Mouse (Mus musculus): ENCODE measurements around the gene Shb.
A peak's percentile ranks its signal among the peaks of the same experiment; 100 is the strongest.

Shb gene

DNA sequence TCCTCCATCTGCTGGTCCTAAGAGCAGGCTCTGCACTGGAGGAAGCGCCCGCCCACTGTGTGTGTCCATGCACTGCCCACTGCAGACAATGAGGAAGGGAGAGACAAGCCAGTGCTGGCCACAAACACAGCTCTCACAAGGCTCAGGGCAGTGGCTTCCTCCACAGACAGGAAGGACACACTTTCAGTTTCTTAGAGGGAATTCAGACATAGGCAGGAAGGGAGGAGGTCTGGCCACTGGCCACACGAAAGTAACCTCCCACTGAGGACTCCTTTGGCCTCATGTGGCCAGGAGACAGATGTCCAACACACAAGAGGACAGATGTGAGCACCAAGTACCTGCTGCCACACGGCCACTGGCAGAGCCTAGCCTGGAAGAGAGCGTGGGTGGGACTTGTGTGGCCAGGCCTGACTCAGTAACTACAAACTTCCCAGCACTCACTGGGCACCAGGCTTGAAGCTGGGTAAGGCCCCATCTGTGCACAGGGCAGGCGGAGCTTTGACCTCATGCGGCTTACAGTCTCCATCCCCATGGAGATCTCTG, 79.6 kb downstream of the Shb start:
- peak; percentile 26 to 49 for DNase-seq (ENCODE audit: low spot score in 2 of 2)

DNA sequence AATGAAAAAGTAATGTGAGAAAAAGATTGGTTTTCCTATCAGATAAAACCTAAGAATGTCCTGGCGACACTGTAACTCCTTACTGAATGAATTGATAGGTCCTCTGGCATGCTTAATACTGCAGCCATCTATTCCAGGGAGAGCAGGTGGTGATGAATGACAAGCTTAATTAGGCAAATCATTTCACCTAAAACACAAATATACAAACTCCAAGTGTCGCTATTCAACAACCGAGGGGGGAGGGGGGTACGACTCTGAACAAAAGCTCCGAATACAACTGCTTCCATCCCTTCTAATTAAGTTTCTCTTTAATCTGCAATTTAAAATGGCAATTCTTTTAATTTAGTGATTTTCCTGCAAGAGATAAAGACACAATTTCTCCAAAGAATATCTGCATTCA, 83.3 kb downstream of the Shb start:
- DNase-seq (ENCODE audit: low spot score in 2 of 2) = no peak

DNA sequence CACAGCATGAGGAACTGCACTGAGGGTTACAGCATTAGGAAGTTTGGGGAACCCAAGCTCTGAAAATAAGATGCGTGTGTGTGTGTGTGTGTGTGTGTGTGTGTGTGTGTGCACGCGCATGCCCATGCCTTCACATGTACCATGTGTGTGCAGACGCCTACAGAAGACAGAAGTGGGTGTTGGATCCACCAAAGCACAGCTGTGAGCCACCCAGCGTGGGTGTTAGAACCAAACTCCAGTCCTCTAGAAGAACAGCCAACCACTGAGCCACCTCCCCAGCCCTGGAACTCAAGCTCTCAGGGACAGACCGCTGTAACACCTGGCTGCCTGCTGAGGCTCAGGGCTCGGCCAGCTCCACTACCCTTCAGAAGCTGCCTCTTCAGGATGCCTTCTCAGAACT, 83.8 kb downstream of the Shb start:
- DNase-seq (ENCODE audit: low spot score in 2 of 2) = no peak

DNA sequence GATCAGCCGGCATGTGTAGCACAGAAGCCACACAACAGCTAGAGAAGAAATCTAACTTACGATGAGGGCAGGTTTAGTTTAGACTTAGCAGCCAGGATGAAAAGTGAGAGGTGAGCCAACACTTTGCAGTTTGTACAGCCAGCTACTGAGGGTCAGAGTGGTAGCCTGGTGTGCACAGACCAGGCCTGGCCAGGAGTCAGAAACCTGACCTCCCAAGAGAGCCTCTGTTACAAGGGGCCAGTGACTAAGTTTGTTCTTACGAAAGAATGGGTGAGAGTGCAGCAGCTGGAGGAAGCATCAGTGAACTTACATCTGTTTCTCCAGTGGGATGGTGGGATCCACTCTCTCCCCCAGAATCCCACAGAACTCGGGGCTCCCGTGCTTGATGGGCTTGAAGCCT, 85.1 kb downstream of the Shb start:
- DNase-seq (ENCODE audit: low spot score in 2 of 2) = peak in 1 of 2 experiments; percentile 56

DNA sequence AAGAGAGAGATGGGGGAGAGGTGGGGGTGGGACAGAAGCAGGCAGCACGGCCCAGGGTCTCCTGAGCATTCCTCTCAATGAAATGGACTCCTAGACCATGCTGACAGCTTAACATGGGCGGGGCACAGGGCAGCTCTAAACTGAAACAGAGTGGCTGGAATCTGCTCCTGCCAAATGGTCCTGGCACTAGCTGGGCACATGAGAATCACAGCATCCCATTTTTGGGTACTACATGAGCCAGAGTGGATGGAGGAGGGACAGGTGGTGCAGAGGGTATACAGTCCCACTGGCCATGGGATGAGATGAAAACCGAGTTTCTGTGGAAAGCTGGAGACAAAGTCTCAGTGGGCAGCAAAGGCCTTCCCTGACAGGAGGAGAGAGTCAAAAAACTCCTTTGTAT, 87.0 kb downstream of the Shb start:
- no peak for DNase-seq (ENCODE audit: low spot score in 2 of 2)

DNA sequence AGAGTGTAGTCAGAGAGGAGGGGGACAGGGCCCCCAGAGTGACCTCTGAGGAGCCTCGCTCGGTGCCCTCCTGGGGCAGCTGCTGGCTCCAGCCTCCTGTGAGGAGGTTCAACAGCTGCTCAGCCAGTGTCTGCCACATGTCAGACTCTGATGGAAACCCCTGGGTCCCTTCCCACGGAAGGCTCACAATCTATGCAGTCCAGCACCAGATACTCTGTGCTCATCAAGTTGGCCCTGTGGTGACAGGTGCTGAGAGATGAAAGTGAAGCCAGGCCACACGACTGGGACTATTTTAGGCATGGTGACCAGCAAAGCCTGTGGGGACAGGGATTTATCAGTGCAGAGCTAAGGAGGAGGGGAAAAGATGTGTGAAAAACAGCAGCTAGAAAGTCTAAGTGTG, 87.5 kb downstream of the Shb start:
- DNase-seq (ENCODE audit: low spot score in 2 of 2) = no peak

DNA sequence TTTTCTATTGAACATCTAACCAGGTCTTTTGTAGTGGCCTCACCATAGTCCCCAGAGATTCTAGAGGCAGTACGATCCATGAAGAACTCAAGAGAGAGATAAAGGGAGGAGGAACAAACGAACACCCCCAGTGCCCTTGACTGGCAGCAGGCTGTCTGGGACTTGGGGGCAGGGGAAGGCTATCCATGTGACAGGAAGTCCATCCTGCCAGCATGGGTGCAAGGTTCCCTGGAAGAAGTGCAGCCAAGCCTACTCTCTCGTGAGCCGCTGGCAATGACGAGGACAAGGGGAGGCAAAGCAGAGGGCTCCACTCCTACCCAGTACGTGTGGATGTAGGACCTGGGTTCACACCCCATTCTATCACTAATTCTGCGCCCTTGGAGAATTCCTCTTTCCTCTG, 88.6 kb downstream of the Shb start:
- no peak for DNase-seq (ENCODE audit: low spot score in 2 of 2)

DNA sequence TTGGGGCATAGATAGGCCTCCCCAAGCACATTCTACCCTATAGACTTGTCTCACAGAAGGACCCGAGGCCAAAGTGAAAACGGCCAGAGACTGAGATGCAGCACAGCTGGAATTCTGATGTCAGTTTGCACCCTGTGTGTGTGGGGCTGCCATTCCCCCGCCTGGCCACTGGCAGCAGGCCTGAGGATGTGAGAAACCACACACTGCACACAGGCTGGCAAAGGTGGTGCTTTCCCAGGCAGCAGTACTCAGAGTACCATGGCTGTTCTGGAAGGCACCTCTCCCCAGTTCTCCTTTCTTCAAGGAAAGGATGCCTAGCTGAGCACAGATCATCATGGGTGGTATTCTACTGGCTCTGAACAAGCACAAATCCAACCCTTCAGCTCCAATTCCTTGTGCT, 90.0 kb downstream of the Shb start:
- DNase-seq (ENCODE audit: low spot score in 2 of 2) = no peak

DNA sequence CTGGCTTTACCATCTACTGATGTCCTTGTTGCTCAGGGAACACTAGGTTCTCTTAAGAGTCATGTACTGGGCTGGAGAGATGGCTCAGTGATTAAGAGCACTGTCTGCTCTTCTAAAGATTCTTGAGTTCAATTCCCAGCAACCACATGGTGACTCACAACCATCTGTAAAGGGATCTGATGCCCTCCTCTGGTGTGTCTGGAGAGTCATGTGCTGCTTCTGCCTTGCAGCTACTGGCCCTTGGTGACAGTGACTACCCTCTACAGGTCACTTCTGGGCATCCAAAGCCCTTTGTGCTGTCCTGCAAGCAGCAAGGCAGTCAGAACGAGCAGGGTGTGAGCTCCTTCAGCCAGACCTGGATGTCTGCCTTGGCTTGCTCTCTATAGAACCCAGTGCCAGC, 90.5 kb downstream of the Shb start:
- no peak for DNase-seq (ENCODE audit: low spot score in 2 of 2)

DNA sequence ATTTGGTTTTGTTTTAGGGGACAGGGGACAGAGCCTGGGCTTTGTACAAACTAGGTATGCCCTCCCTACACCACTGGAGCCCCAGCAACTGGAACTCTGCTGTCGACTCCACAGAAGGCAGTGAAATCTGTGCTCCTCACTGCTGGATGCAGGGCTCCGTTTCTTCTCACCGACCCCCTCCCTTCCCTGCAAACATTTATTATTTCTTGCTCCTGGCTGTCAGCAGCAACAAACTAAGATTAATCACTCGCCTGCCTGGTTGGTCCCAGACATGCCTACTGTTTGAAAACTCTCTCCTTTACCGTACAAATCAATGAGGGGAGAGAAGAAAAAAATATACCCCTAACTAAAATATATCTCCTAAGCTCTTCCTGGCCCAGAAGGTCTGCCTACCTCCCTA, 93.0 kb downstream of the Shb start:
- DNase-seq (ENCODE audit: low spot score in 2 of 2) = no peak

DNA sequence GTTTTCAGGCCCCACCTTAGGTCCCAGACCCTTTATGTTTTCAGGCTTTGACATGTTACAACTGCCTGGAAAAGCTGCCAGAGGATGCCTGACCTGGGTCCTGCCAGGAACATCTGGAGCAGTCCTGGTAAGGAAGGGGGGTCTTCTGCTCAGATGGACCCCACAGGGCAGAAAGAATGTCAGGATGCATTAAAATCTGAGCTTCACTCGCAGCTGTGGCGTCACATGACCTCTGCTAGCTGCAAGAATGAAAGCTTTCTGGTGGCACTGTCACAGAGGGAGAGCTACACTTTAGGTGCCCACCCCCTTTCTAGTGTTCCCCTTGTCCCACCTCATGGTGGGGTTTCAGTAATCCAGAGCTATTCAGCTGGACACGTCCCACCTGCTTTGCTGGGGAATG, 95.3 kb downstream of the Shb start:
- DNase-seq (ENCODE audit: low spot score in 2 of 2) = no peak

DNA sequence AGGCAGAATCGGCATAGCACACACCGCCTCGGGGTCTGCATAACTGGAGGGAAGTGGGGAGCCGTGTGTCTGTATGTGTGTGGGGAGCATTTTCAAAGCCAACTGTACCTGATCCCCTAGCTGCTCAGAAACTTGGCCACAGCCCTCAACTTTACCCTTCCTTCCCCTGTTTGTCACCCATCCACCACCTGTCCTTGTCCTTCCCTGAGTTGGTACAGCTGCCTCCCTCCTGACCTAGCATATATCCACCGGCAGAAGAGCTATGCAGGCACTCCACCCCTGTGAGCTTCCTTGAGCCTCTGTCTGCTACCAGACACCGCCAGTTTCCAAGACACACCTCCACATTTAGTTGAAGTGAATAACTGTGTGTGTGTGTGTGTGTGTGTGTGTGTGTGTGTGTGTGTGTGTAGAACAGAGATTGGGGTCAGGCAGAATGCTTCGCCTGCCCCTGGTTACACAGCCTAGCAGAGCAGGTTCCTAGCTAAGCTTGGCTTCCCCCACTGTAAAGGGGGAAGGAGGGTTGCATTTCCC, 95.8 kb downstream of the Shb start:
- no peak for DNase-seq (ENCODE audit: low spot score in 2 of 2)

DNA sequence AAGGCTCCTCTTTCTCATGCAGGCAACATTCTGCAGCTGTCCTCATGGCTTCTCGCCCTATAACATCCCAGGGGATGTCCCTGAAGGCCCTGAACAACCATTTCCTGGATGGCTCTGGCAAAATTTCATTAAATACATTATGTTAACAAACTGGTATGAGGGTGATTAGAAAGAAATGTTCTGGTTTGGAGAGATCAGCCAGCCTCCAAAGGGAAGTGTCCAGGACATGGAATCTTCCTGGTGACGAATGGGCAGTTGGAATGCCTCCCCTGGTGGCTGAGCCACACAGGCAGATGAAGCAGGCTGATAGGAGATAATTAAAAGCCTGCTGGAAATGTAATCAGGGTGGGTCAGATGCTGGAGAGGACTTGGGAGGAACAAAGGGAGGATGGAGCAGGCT, 96.4 kb downstream of the Shb start:
- no peak for DNase-seq (ENCODE audit: low spot score in 2 of 2)

DNA sequence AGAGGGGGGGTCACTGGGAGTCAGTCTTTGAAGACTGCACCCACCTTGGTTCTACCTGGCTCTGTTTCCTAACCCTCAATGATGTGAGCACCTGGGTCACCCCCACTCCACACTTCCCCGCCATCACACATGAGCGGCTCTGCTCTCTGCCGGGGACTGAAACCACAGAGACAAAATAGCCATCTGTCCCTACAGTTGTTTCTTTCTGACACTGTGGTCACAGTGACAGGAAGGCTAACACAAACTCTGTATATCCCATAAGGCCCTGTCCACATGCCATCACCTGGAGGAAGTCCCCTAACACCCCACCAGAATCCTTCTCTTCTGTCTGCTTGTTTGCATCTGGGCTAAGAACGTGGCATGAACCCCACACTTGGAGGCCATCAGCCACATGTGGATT, 97.6 kb downstream of the Shb start:
- DNase-seq (ENCODE audit: low spot score in 2 of 2) = no peak

DNA sequence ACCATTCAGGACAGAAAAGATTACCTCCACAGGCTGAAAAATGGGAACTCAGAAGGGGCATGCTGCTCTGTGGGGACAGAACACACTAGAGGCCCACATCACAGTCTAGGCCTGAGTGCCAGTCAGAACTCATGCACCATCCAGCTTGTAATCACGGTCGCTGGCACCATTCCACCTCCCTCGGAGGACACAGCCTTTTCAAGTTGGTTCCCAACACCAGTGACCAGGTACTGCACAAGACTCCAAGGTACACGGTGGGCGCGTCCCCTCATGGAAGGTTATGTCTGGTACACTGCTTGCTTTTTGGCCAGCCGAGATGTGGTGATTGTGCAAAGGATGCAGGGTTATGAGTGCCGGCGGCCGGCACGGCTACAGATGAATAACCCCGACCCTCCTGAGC, 98.2 kb downstream of the Shb start:
- no peak for DNase-seq (ENCODE audit: low spot score in 2 of 2)

DNA sequence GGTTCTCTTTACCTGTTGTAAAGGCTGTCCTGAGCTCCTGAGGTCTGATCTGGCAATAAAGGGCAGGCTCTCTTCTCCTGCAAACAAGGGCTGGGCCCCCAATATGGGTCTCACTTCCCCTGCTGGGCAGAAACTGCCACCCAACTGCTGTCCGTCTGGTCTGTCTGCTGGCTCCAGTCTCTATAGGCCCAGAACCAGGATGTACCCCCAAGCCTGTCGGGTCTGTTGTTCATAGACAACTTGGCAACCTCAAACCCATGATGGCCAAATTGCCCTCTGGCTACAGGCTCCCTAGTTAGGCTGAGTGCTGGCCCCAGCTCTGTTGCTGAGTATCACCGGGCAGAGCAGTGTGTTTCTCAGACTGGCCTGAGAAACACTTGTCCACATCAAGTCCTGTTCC, 100.5 kb downstream of the Shb start:
- DNase-seq (ENCODE audit: low spot score in 2 of 2) = no peak

DNA sequence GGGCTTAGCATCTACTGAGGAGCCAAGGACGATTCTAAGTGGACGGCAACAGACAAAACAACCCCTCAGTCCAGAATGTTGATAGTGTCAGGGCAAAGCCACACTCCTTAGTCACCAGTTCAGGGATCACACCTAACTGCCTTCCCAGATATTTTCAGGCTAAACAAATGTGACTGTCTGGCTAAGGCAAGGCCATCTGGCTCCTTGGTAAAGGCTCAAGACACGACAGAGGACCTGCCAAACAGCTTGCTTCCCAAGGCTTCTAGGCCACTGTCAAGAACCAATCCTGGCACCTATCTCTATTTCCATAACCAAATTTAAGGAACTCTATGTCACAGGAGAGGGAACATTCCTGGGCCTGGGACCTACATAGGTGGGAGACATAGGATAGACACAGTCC, 101.0 kb downstream of the Shb start:
- no peak for DNase-seq (ENCODE audit: low spot score in 2 of 2)

DNA sequence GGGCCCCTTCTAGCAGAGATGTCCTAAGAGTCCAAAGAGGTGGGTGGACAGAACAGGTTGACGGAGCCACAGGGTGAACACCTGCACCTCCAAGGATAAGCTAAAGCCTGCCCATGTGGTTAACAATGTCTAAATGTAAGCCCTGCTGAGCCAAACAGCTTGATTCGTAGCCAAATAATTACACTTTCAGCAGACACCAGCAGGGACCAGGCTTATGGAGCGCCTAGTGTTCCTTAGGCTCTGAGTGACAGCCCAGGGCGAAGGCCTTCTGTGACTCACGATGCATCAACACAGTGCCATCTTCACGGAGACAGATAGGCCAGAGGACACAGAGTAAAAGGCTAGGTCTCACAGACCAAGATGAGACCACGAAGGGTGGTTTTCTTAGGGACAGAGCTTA, 102.8 kb downstream of the Shb start:
- no peak for DNase-seq (ENCODE audit: low spot score in 2 of 2)

DNA sequence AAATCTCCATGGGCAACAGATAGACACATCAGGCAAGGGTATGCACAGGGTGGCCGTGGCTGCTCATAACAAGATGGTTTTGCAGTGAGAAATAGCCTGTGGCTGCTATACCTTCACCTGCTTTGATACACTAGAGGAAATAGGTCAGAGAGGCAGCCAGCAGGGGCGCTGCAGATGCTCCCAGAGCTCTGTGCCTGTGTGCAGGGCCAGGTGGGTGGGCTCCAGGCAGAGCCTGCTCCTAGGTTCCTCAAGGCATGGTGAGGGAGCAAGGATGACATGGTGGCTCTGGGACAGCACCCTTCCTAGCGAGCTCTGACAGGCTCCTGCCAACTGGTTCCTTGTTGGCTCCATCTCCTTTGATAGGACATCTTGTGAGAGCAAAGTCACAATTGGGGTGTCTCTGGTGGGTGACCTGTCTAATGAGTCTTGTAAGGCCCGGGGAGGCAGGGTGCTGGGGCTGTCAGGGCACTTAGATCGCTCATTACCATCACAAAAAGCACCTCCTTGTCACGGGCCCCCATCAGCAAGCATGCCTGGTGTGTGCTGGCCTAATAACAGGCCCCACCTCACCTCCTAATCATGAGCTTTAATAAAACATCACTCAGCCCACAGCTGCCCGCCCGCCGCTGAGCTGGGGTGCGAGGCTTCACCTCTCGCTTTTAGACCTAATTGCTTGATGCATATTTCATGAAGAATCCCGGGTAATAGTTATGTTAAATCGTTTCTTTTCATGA, 105.4 kb downstream of the Shb start:
- DNase-seq (ENCODE audit: low spot score in 2 of 2) = no peak

DNA sequence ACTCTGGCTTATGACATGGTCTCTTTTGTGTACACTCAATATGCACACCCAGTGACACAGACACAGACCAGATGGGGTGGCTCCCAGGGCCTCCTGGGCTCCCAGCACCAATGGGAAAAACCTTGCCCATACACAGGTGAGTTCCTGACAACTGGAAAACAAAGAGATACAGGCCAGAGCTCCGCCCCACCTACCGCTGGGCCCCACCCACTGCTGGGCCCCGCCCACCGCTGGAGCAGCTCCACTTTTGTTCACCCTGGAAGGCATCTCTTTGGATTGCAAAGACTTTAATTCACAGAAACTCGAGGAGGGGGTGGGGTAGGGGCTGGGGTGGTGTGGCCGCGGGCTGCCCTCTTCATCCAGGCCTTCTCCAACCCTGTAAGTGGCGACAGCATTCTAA, 108.9 kb downstream of the Shb start:
- no peak for DNase-seq (ENCODE audit: low spot score in 2 of 2)

DNA sequence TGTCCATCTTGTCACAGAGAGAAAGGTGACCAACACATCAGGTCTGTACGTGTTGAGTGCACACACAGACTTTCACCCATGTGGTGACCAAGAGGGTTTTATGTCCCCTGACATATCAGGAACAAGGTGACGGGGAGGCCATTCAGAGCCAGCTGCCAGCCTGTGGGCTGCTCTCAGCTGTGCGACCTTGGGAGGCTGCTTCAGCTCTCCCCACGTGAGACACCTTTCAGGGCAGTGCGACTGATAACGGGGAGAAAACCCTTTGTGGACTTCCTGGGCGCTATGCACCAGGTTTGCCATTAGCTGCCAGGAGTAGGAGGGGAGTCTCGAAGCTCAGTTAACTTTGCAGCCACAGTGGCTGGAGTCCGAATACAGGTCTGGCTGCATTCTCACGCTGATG, 109.6 kb downstream of the Shb start:
- no peak for DNase-seq (ENCODE audit: low spot score in 2 of 2)

DNA sequence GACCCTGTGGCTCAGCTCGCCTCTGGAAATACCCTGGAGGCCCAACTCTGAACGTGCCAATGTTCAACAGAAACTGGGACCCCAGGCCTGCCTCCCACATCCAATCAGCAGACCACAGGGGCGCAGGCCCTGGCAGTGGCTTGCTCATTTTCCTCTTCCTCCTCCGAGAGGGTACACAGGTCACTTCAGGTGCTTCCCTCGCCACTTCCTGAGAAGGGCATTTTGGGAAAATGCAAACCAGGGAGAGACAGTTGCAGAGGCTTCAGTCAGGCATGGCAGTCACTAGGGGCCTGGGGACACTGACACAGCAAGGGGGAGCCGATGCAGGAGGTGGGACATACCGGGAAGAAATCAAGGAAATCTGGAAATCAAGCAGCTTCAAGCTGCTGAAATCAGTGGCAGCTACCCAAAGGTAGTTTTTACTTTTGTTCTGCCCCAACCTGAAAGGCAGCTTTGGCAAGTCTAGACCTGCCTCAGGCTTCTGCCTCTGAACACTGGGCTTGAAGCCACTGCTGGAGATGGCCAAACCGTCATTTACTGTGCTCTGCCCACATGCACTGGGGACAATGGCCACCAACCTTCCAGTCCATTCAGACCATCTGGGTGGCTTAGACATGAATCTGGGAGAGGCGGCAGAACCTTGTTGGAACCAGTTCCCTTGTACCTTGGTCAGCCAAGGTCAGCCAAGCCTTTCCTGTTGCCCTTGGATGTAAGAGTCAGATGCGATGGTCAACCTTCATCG, 110.6 kb downstream of the Shb start:
- peak; percentile 64 to 69 for DNase-seq (ENCODE audit: low spot score in 2 of 2)

DNA sequence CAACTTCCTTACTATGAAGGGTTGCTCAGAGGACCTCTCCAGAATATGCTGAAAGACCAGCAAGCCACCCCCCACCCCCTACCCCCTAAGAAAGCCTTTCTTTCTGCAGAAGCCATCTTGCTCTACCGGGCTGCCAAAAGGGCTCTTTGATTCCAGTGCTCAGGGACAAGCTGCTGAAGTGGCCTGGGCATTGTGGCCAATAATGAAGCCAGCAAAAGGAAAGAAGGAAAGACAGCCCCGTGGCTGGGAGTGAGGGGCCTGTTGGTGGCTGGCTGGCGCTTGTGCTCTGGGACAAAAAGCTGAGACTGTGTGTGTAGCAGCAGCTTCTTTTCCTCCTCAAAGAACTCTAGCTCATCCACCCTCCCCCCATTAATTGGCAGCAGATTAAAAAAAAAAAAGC, 111.5 kb downstream of the Shb start:
- no peak for DNase-seq (ENCODE audit: low spot score in 2 of 2)
